Mouse (Mus musculus) embryonic facial prominence, embryonic 11.5 days (tissue): ENCODE measurements around the gene Bdnf. TPM values are rescaled to one million over a fixed set of nuclear protein-coding genes. Genes with fewer than 3 reads are reported as not detected.

ENCODE experiments used
- ATAC-seq: fragments of 200-750 bp; cut with Nextera tagmentation; replicated peaks from 2 replicates; pipeline ENCODE4 v1.8.0; 2017; ENCODE audit warnings: low read depth; ENCODE audit not compliant: insufficient number of reproducible peaks, low FRiP score, low TSS enrichment
- DNase-seq: peaks from one replicate; pipeline ENCODE4 v3.0.0-alpha.2; 2015; ENCODE audit warnings: low spot score
- H3K27ac ChIP-seq: fragments of 300-500 bp; sonication (generic); replicated peaks from 2 replicates; pipeline ENCODE4 v1.5.1; 2014; ENCODE audit warnings: mild to moderate bottlenecking, low read depth, low read length, control low read depth
- H3K27me3 ChIP-seq: fragments of 300-500 bp; sonication (generic); 2 replicates; pipeline ENCODE4 v1.6.1; 2014; ENCODE audit warnings: mild to moderate bottlenecking, low read length, moderate library complexity, mixed read lengths; ENCODE audit not compliant: control insufficient read depth, insufficient read depth
- H3K36me3 ChIP-seq: fragments of 300-500 bp; sonication (generic); replicated peaks from 2 replicates; pipeline ENCODE4 v1.6.1; 2014; ENCODE audit warnings: low read depth, mild to moderate bottlenecking, low read length, moderate library complexity, mixed read lengths; ENCODE audit not compliant: control insufficient read depth, insufficient read depth
- H3K4me1 ChIP-seq: fragments of 300-500 bp; sonication (generic); 2 replicates; pipeline ENCODE4 v1.6.1; 2014; ENCODE audit warnings: low read length, mixed read lengths; ENCODE audit not compliant: control insufficient read depth, insufficient read depth
- H3K4me2 ChIP-seq: fragments of 300-500 bp; sonication (generic); 2 replicates; pipeline ENCODE4 v1.6.1; 2014; ENCODE audit warnings: low read depth, mild to moderate bottlenecking, control low read depth, low read length, moderate library complexity
- H3K4me3 ChIP-seq: fragments of 300-500 bp; sonication (generic); 2 replicates; pipeline ENCODE4 v1.5.1; 2014; ENCODE audit warnings: low read depth, low read length, control low read depth
- H3K9ac ChIP-seq: fragments of 300-500 bp; sonication (generic); replicated peaks from 2 replicates; pipeline ENCODE4 v1.6.1; 2014; ENCODE audit warnings: mild to moderate bottlenecking, control low read depth, low read length
- H3K9me3 ChIP-seq: fragments of 300-500 bp; sonication (generic); replicated peaks from 2 replicates; pipeline ENCODE4 v1.6.1; 2016; ENCODE audit warnings: mild to moderate bottlenecking, low read length, inconsistent platforms, mixed read lengths; ENCODE audit not compliant: control insufficient read depth
- WGBS: fragments of 180-500 bp; shearing (Covaris S2); extraction: QIAGEN DNeasy Blood & Tissue Kit; methylation state at CpG from one replicate; pipeline ENCODE4 v1.1.7; 2014; 5-methylcytosine and 5-hydroxymethylcytosine counted together
- polyA plus RNA-seq: library from polyadenylated mRNA; unstranded; fragments of >200 nt; fragmentation: Nextera tagmentation; extraction: Ambion mirVana; gene quantifications from 2 replicates; pipeline ENCODE4 v1.2.1, GENCODE M21; 2014

Bdnf gene
- polyA plus RNA-seq, 1 experiment from 2014 or later: 7.9 TPM

GRCm38 (mm10) chr2:109756305-109756704 lies 81.8 kb downstream of the Bdnf start:
- no peak overlapping the region for H3K9ac ChIP-seq
- H3K27ac ChIP-seq: no peak overlapping the region
- WGBS: 89% methylated on average over 2 of the region's 2 CpGs
- no peak overlapping the region for H3K4me2 ChIP-seq
- no peaks in the 10 kb centered on the region for H3K36me3 ChIP-seq
- no peak overlapping the region for H3K4me3 ChIP-seq
- no peak for DNase-seq
- no peaks in the 10 kb centered on the region for H3K27me3 ChIP-seq
- H3K9me3 ChIP-seq: no peaks in the 10 kb centered on the region
- ATAC-seq: no peak
- H3K4me1 ChIP-seq: no peaks in the 10 kb centered on the region

GRCm38 (mm10) chr2:109766772-109767171 lies 92.3 kb downstream of the Bdnf start:
- no peak overlapping the region for H3K9ac ChIP-seq
- WGBS: 82% methylated on average over 2 of the region's 2 CpGs

GRCm38 (mm10) chr2:109768814-109769213 lies 94.3 kb downstream of the Bdnf start:
- ATAC-seq (no peak), DNase-seq (no peak)
- H3K27me3 ChIP-seq: no peaks in the 10 kb centered on the region
- WGBS: 84% methylated on average over 3 of the region's 3 CpGs
- no peaks in the 10 kb centered on the region for H3K36me3 ChIP-seq
- no peak overlapping the region for H3K9ac ChIP-seq
- H3K27ac ChIP-seq: no peak overlapping the region
- no peak overlapping the region for H3K4me2 ChIP-seq
- H3K4me1 ChIP-seq: no peaks in the 10 kb centered on the region
- no peak overlapping the region for H3K4me3 ChIP-seq
- no peaks in the 10 kb centered on the region for H3K9me3 ChIP-seq

More at GRCm38 (mm10) chr2:109766772-109767171, 92.3 kb downstream of the Bdnf start:
- H3K27ac ChIP-seq: no peak overlapping the region
- H3K27me3 ChIP-seq: no peaks in the 10 kb centered on the region
- no peaks in the 10 kb centered on the region for H3K9me3 ChIP-seq
- no peak overlapping the region for H3K4me2 ChIP-seq
- no peak overlapping the region for H3K4me3 ChIP-seq
- no peaks in the 10 kb centered on the region for H3K36me3 ChIP-seq
- no peaks in the 10 kb centered on the region for H3K4me1 ChIP-seq
- no peak for DNase-seq
- ATAC-seq: no peak

GRCm38 (mm10) chr2:109776374-109776773 lies 101.9 kb downstream of the Bdnf start:
- no peaks in the 10 kb centered on the region for H3K27me3 ChIP-seq
- ATAC-seq: no peak
- WGBS: 65% methylated on average over 6 of the region's 6 CpGs

More at GRCm38 (mm10) chr2:109776374-109776773, 101.9 kb downstream of the Bdnf start:
- Histone ChIP-seq H3K27ac (no peak overlapping the region), H3K4me3 (no peak overlapping the region), H3K9ac (no peak overlapping the region), H3K9me3 (no peaks in the 10 kb centered on the region), H3K36me3 (no peaks in the 10 kb centered on the region), H3K4me1 (no peaks in the 10 kb centered on the region), H3K4me2 (no peak overlapping the region)
- DNase-seq: no peak

Other genes starting within 250 kb of the Bdnf start
- gene Lin7c, start 216.2 kb downstream of the Bdnf start, polyA plus RNA-seq: 93.6 and 94.3 TPM in 2 replicates
- gene Lgr4, start 242.9 kb downstream of the Bdnf start, polyA plus RNA-seq: 17.2 and 20.9 TPM in 2 replicates